Mouse (Mus musculus) CH12.LX (cell line): ENCODE measurements around the gene Arl6ip4. TPM values are rescaled to one million over a fixed set of nuclear protein-coding genes. Genes with fewer than 3 reads are reported as not detected.

Experiments
- DNase-seq: peaks from one replicate; pipeline ENCODE4 v3.0.0-alpha.2; 2013; ENCODE audit errors: extremely low read depth
- H3K27ac ChIP-seq: 2 replicates; pipeline ENCODE4 v1.5.1; 2012; ENCODE audit warnings: low read depth, mild to moderate bottlenecking, control low read depth, moderate library complexity; ENCODE audit not compliant: insufficient read depth
- H3K27me3 ChIP-seq: replicated peaks from 2 replicates; pipeline ENCODE3; 2012; ENCODE audit warnings: inconsistent platforms
- H3K36me3 ChIP-seq, 2 experiments: replicated peaks in 1 of 2; 2 replicates each; pipeline versions ENCODE3 to v1.6.1; 2012; ENCODE audit warnings: inconsistent platforms in 1 of 2, low read length in 1 of 2, mild to moderate bottlenecking in 1 of 2, mixed read lengths in 1 of 2, moderate library complexity in 1 of 2; ENCODE audit not compliant: control insufficient read depth in 1 of 2, insufficient read depth in 1 of 2
- H3K4me1 ChIP-seq, 2 experiments: 2 replicates each; pipeline ENCODE4 v1.6.1; 2012; ENCODE audit warnings: inconsistent platforms in 1 of 2, moderate library complexity in 1 of 2; ENCODE audit not compliant: insufficient read depth in 2 of 2, control insufficient read depth in 1 of 2
- H3K4me2 ChIP-seq: 2 replicates; pipeline ENCODE4 v1.6.1; 2012; ENCODE audit warnings: low read depth, mild to moderate bottlenecking, control low read depth; ENCODE audit not compliant: poor library complexity, insufficient read depth, severe bottlenecking
- H3K4me3 ChIP-seq, 3 experiments: fragments of 150-350 bp in 1 of 3; sonication (generic) in 1 of 3; replicated peaks in 1 of 3; 2 replicates each; pipeline versions ENCODE3 to v1.5.1; 2011 to 2012; ENCODE audit warnings: low read depth in 2 of 3, low read length in 2 of 3, mild to moderate bottlenecking in 2 of 3, moderate library complexity in 2 of 3, control low read depth in 1 of 3, improper control_type of control experiment in 1 of 3, inconsistent platforms in 1 of 3, mixed read lengths in 1 of 3; ENCODE audit not compliant: poor library complexity in 1 of 3
- H3K79me2 ChIP-seq: replicated peaks from 2 replicates; pipeline ENCODE4 v1.6.1; 2012; ENCODE audit warnings: mild to moderate bottlenecking, moderate library complexity; ENCODE audit not compliant: control insufficient read depth, poor library complexity, insufficient read depth, severe bottlenecking; ENCODE audit errors: extremely low read depth
- H3K9ac ChIP-seq: 2 replicates; pipeline ENCODE4 v1.6.1; 2012; ENCODE audit warnings: low read depth, mild to moderate bottlenecking, control low read depth, moderate library complexity; ENCODE audit not compliant: insufficient read depth
- H3K9me3 ChIP-seq: replicated peaks from 2 replicates; pipeline ENCODE3; 2012; ENCODE audit warnings: low read length, inconsistent platforms, mixed read lengths
- BHLHE40 ChIP-seq: IDR thresholded peaks from 2 replicates; pipeline ENCODE4 v1.6.1; 2011; ENCODE audit warnings: mild to moderate bottlenecking, low read depth, low read length, improper control_type of control experiment
- CTCF ChIP-seq, 2 experiments: IDR thresholded peaks in 1 of 2; conservative IDR thresholded peaks in 1 of 2; 2 replicates each; pipeline ENCODE4 v1.5.1; 2011 to 2012; ENCODE audit warnings: low read depth in 2 of 2, low read length in 2 of 2, improper control_type of control experiment in 1 of 2, inconsistent platforms in 1 of 2, mild to moderate bottlenecking in 1 of 2, moderate library complexity in 1 of 2
- EP300 ChIP-seq: IDR thresholded peaks from 2 replicates; pipeline ENCODE4 v1.6.1; 2011; ENCODE audit warnings: low read length, improper control_type of control experiment
- ETS1 ChIP-seq: conservative IDR thresholded peaks from 2 replicates; pipeline ENCODE4 v1.6.1; 2012; ENCODE audit warnings: low read depth, mild to moderate bottlenecking, inconsistent platforms, low read length, improper control_type of control experiment, moderate library complexity
- GABPA ChIP-seq: IDR thresholded peaks from 2 replicates; pipeline ENCODE4 v1.6.1; 2012; ENCODE audit warnings: low read depth, low read length, improper control_type of control experiment, inconsistent platforms; ENCODE audit not compliant: insufficient replicate concordance
- HCFC1 ChIP-seq: IDR thresholded peaks from 2 replicates; pipeline ENCODE4 v1.6.1; 2012; ENCODE audit warnings: low read depth, mild to moderate bottlenecking, inconsistent platforms, low read length, improper control_type of control experiment
- IRF4 ChIP-seq: IDR thresholded peaks from 2 replicates; pipeline ENCODE4 v1.6.1; 2014; ENCODE audit warnings: low read depth, mild to moderate bottlenecking, inconsistent platforms, low read length, improper control_type of control experiment
- JUN ChIP-seq: IDR thresholded peaks from 2 replicates; pipeline ENCODE4 v1.6.1; 2011; ENCODE audit warnings: low read depth, mild to moderate bottlenecking, low read length, improper control_type of control experiment, moderate library complexity; ENCODE audit not compliant: insufficient read depth
- KAT2A ChIP-seq: IDR thresholded peaks from 2 replicates; pipeline ENCODE4 v1.6.1; 2012; ENCODE audit warnings: low read length, improper control_type of control experiment, inconsistent platforms; ENCODE audit not compliant: insufficient replicate concordance
- MAFK ChIP-seq: IDR thresholded peaks from 2 replicates; pipeline ENCODE4 v1.6.1; 2011; ENCODE audit warnings: low read length, improper control_type of control experiment; ENCODE audit not compliant: insufficient replicate concordance
- MAZ ChIP-seq: IDR thresholded peaks from 2 replicates; pipeline ENCODE4 v1.6.1; 2012; ENCODE audit warnings: low read depth, mild to moderate bottlenecking, inconsistent platforms, low read length, improper control_type of control experiment, moderate library complexity
- MEF2A ChIP-seq: IDR thresholded peaks from 2 replicates; pipeline ENCODE4 v1.6.1; 2014; ENCODE audit warnings: low read depth, mild to moderate bottlenecking, inconsistent platforms, low read length, improper control_type of control experiment, borderline replicate concordance
- MYC ChIP-seq: IDR thresholded peaks from 2 replicates; pipeline ENCODE4 v1.6.1; 2011; ENCODE audit warnings: low read depth, mild to moderate bottlenecking, improper control_type of control experiment, low read length
- NELFE ChIP-seq: IDR thresholded peaks from 2 replicates; pipeline ENCODE4 v1.6.1; 2011; ENCODE audit warnings: low read depth, low read length, improper control_type of control experiment
- NRF1 ChIP-seq: IDR thresholded peaks from 2 replicates; pipeline ENCODE4 v1.6.1; 2014; ENCODE audit warnings: low read depth, mild to moderate bottlenecking, inconsistent platforms, low read length, improper control_type of control experiment, moderate library complexity
- POLR2A ChIP-seq: IDR thresholded peaks from 2 replicates; pipeline ENCODE4 v1.6.1; 2011; ENCODE audit warnings: low read depth, mild to moderate bottlenecking, improper control_type of control experiment, low read length
- POLR2AphosphoS2 ChIP-seq: IDR thresholded peaks from 2 replicates; pipeline ENCODE4 v1.6.1; 2011; ENCODE audit warnings: low read depth, low read length, improper control_type of control experiment
- RAD21 ChIP-seq: IDR thresholded peaks from 2 replicates; pipeline ENCODE4 v1.6.1; 2011; ENCODE audit warnings: low read depth, mild to moderate bottlenecking, low read length, improper control_type of control experiment, moderate library complexity
- SIN3A ChIP-seq: IDR thresholded peaks from 2 replicates; pipeline ENCODE4 v1.6.1; 2012; ENCODE audit warnings: low read length, improper control_type of control experiment, inconsistent platforms
- TBP ChIP-seq: conservative IDR thresholded peaks from 2 replicates; pipeline ENCODE4 v1.6.1; 2011; ENCODE audit warnings: low read depth, low read length, improper control_type of control experiment
- TCF12 ChIP-seq: IDR thresholded peaks from 2 replicates; pipeline ENCODE4 v1.6.1; 2014; ENCODE audit warnings: low read depth, mild to moderate bottlenecking, inconsistent platforms, low read length, improper control_type of control experiment
- dilution Hi-C: fragments of 300-500 bp; cut with MboI; formaldehyde crosslinking; loops from 2 replicates; pipeline ENCODE4 v1.14.3; 2020; ENCODE audit warnings: low sequenced_read_pairs; ENCODE audit not compliant: extremely low pct_unique_long_range_greater_than_20kb, extremely low pct_ligation_motif_present
- in situ Hi-C: fragments of 300-500 bp; cut with MboI; formaldehyde crosslinking; loops from 3 replicates; pipeline ENCODE4 v1.14.3; 2019; ENCODE audit warnings: low sequenced_read_pairs, low pct_ligation_motif_present, low pct_unique_long_range_greater_than_20kb, mixed read lengths
- polyA plus RNA-seq: library from polyadenylated mRNA; unstranded; fragments of >175 nt; gene quantifications from 2 replicates; pipeline ENCODE4 v1.2.1, GENCODE M21; 2012; ENCODE audit warnings: low read depth; ENCODE audit not compliant: insufficient read length
- total RNA-seq, 2 experiments: library from RNA; depleted of rRNA; stranded (reverse); fragments of 300-350 nt in 1 of 2; fragments of >200 nt in 1 of 2; gene quantifications; 2 replicates each; pipeline ENCODE4 v1.2.3; 2012 to 2014

Gene Arl6ip4
- total and polyA plus RNA-seq, 3 experiments, result 37.2 to 130 (median 63.2) TPM

DNA sequence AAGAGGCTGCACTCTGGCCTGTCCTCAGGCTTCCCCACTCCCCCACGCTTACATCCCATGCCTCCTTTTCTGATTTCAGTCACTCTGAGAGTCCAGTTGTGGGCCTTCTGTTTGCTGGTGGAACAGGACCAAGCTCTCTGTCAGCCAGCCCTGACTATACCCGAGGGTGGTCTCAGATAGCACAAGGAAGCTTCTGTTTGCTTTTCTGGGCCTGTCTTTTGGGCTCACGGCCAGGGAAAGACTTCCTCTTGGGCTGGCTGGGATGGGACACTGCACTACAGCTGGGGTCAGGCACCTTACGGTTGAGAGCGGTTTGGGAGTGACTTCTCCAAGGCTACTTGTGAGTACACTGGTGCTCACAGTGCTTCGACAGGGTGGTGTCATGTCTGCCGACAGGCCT, 22.2 kb downstream of the Arl6ip4 start:
- TF ChIP-seq NELFE (no peak), POLR2AphosphoS2 (no peak), IRF4 (no peak), KAT2A (no peak), MAZ (no peak), HCFC1 (no peak), JUN (no peak), NRF1 (no peak), RAD21 (no peak), BHLHE40 (no peak), POLR2A (no peak), MYC (no peak), EP300 (no peak), CTCF (conservative IDR thresholded peaks at IDR 0.05 in 1 of 2, IDR thresholded peaks at IDR 0.05 in 1 of 2; ENCODE audit: low read depth in 2 of 2, low read length in 2 of 2) (no peak), SIN3A (no peak), TBP (no peak), GABPA (no peak), TCF12 (no peak), ETS1 (no peak)
- no peaks in the 10 kb centered on the region for H3K4me1 ChIP-seq
- H3K27me3 ChIP-seq, result no peaks in the 10 kb centered on the region
- no peaks in the 10 kb centered on the region for H3K79me2 ChIP-seq
- H3K36me3 ChIP-seq, result peaks cover 7 to 74% of the 10 kb centered on the region in 2 experiments
- dilution Hi-C loops, result no loop called here
- H3K27ac ChIP-seq, result no peak overlapping the region
- peaks cover 3% of the 10 kb centered on the region for H3K9me3 ChIP-seq
- in situ Hi-C loops, result no loop called here
- H3K4me2 ChIP-seq, result no peak overlapping the region
- no peak overlapping the region for H3K9ac ChIP-seq
- no peak for DNase-seq
- no peak overlapping the region for H3K4me3 ChIP-seq

DNA sequence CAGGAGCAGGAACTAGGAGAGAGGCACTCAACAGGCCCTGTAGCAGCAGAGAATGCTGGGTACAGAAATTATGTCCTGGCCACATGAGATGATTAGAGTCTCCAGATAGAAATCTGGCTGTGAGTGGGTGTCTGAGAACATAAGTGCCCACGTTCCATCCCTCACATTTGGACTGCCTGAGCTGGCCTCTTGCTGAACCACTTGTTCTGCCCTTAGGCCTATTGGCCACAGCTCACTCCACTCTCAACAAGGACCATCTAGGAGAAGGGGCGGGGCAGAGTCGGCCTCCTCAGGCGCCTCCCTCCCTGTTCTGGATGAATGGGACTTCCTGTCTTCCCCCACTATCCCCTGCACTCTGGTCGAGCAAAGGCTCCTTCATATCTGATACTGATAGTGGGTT, 33.1 kb downstream of the Arl6ip4 start:
- no peak overlapping the region for H3K27ac ChIP-seq
- H3K36me3 ChIP-seq, result peaks cover 0 to 48% of the 10 kb centered on the region in 2 experiments
- no peaks in the 10 kb centered on the region for H3K79me2 ChIP-seq
- no peaks in the 10 kb centered on the region for H3K4me1 ChIP-seq
- H3K27me3 ChIP-seq, result no peaks in the 10 kb centered on the region
- H3K9ac ChIP-seq, result no peak overlapping the region
- in situ Hi-C loops, result no loop called here
- dilution Hi-C loops, result no loop called here
- no peak for TF ChIP-seq SIN3A
- no peak for TF ChIP-seq POLR2A
- no peak for TF ChIP-seq MAFK
- no peak for TF ChIP-seq MEF2A
- H3K4me3 ChIP-seq, result no peak overlapping the region
- no peak for DNase-seq
- H3K9me3 ChIP-seq, result no peaks in the 10 kb centered on the region
- no peak overlapping the region for H3K4me2 ChIP-seq
